Mouse (Mus musculus): ENCODE results near the gene Rrp1b.

The Rrp1b gene

GRCm38 (mm10) chr17:32035609-32036508 is at the start of gene Rrp1b, which contains the start of gene Hsf2bp:
Rrp1b (plus strand) TSS chr17:32036100.
Hsf2bp (minus strand) TSS chr17:32036349.
- DNase-seq (ENCODE audit: low spot score in 2 of 2), result peak; percentile 69 to 87

GRCm38 (mm10) chr17:31986915-31987314 is 49.0 kb upstream of the Rrp1b start:
- no peak for DNase-seq (ENCODE audit: low spot score in 2 of 2)

- DNase-seq (ENCODE audit: low spot score in 2 of 2), result no peak
Observed at GRCm38 (mm10) chr17:31989035-31989434, 46.9 kb upstream of the Rrp1b start.

GRCm38 (mm10) chr17:31992004-31992403 is 43.9 kb upstream of the Rrp1b start:
- DNase-seq (ENCODE audit: low spot score in 2 of 2), result no peak

GRCm38 (mm10) chr17:31993354-31993753 is 42.5 kb upstream of the Rrp1b start:
- DNase-seq (ENCODE audit: low spot score in 2 of 2), result no peak

- no peak for DNase-seq (ENCODE audit: low spot score in 2 of 2)
Observed at GRCm38 (mm10) chr17:31994132-31994531, 41.8 kb upstream of the Rrp1b start.

GRCm38 (mm10) chr17:31995784-31996183 is 40.1 kb upstream of the Rrp1b start:
- DNase-seq (ENCODE audit: low spot score in 2 of 2), result no peak

- DNase-seq (ENCODE audit: low spot score in 2 of 2), result no peak
Observed at GRCm38 (mm10) chr17:31996331-31996730, 39.6 kb upstream of the Rrp1b start.

- DNase-seq (ENCODE audit: low spot score in 2 of 2), result no peak
Observed at GRCm38 (mm10) chr17:31998351-31998750, 37.5 kb upstream of the Rrp1b start.

GRCm38 (mm10) chr17:32003251-32003650 is 32.6 kb upstream of the Rrp1b start:
- no peak for DNase-seq (ENCODE audit: low spot score in 2 of 2)

GRCm38 (mm10) chr17:32006800-32007199 is 29.1 kb upstream of the Rrp1b start:
- no peak for DNase-seq (ENCODE audit: low spot score in 2 of 2)

GRCm38 (mm10) chr17:32011694-32012093 is 24.2 kb upstream of the Rrp1b start:
- no peak for DNase-seq (ENCODE audit: low spot score in 2 of 2)

GRCm38 (mm10) chr17:32012254-32012653 is 23.6 kb upstream of the Rrp1b start:
- DNase-seq (ENCODE audit: low spot score in 2 of 2), result no peak

- no peak for DNase-seq (ENCODE audit: low spot score in 2 of 2)
Observed at GRCm38 (mm10) chr17:32013659-32014058, 22.2 kb upstream of the Rrp1b start.

- no peak for DNase-seq (ENCODE audit: low spot score in 2 of 2)
Observed at GRCm38 (mm10) chr17:32016481-32016880, 19.4 kb upstream of the Rrp1b start.

GRCm38 (mm10) chr17:32018127-32018894 is 17.6 kb upstream of the Rrp1b start:
- DNase-seq (ENCODE audit: low spot score in 2 of 2), result no peak

- no peak for DNase-seq (ENCODE audit: low spot score in 2 of 2)
Observed at GRCm38 (mm10) chr17:32021981-32022380, 13.9 kb upstream of the Rrp1b start.

GRCm38 (mm10) chr17:32022551-32022950 is 13.3 kb upstream of the Rrp1b start:
- DNase-seq (ENCODE audit: low spot score in 2 of 2), result no peak

GRCm38 (mm10) chr17:32023088-32023487 is 12.8 kb upstream of the Rrp1b start:
- DNase-seq (ENCODE audit: low spot score in 2 of 2), result no peak

GRCm38 (mm10) chr17:32024671-32025073 is 11.2 kb upstream of the Rrp1b start:
- DNase-seq (ENCODE audit: low spot score in 2 of 2), result no peak

GRCm38 (mm10) chr17:32025386-32025785 is 10.5 kb upstream of the Rrp1b start:
- DNase-seq (ENCODE audit: low spot score in 2 of 2), result peak; percentile 54 to 75

GRCm38 (mm10) chr17:32027666-32028065 is 8.2 kb upstream of the Rrp1b start:
- no peak for DNase-seq (ENCODE audit: low spot score in 2 of 2)

GRCm38 (mm10) chr17:32028301-32028700 is 7.6 kb upstream of the Rrp1b start:
- no peak for DNase-seq (ENCODE audit: low spot score in 2 of 2)

Measured in spleen, postnatal 4 days (tissue).